Mouse (Mus musculus) granulocyte monocyte progenitor cell, adult 5-6 weeks (primary cell): ENCODE data around the gene Taf3. TPM values are rescaled to one million over a fixed set of nuclear protein-coding genes. Genes with fewer than 3 reads are reported as not detected.

ENCODE experiments used
- ATAC-seq: replicated peaks from 2 replicates; pipeline ENCODE4 v1.8.0; 2016; ENCODE audit warnings: mild to moderate bottlenecking, moderate TSS enrichment, inconsistent platforms; ENCODE audit not compliant: poor library complexity, severe bottlenecking
- total RNA-seq, 2 experiments: library from RNA; stranded (forward) in 1 of 2; stranded (reverse) in 1 of 2; fragments of 200-712, 200-1000 nt in 1 of 2; fragments of >200 nt in 1 of 2; fragmentation: Nextera tagmentation in 1 of 2; gene quantifications; 2 replicates each; pipeline ENCODE4 v1.2.3; 2014 to 2017

Taf3 gene
- total RNA-seq, 2 experiments from 2014 or later, result 9.0 to 17.3 TPM

- ATAC-seq, result no peak
Measured at GRCm38 (mm10) chr2:9962871-9963270, 85.5 kb downstream of the Taf3 start.

GRCm38 (mm10) chr2:9961708-9962107 lies 86.7 kb downstream of the Taf3 start:
- peak; percentile 36; the same call in 1 of the 2 replicates for ATAC-seq

GRCm38 (mm10) chr2:9958011-9958410 lies 90.4 kb downstream of the Taf3 start:
- no peak for ATAC-seq

- ATAC-seq, result no peak
Measured at GRCm38 (mm10) chr2:9956546-9956945, 91.8 kb downstream of the Taf3 start.

- no peak for ATAC-seq
Measured at GRCm38 (mm10) chr2:9955576-9956535, 92.5 kb downstream of the Taf3 start.

- ATAC-seq, result no peak
Measured at GRCm38 (mm10) chr2:9946739-9947138, 101.7 kb downstream of the Taf3 start.

GRCm38 (mm10) chr2:9945611-9946010 lies 102.8 kb downstream of the Taf3 start:
- no peak for ATAC-seq

- ATAC-seq, result no peak
Measured at GRCm38 (mm10) chr2:9943011-9943410, 105.4 kb downstream of the Taf3 start.

- no peak for ATAC-seq
Measured at GRCm38 (mm10) chr2:9939250-9939649, 109.1 kb downstream of the Taf3 start.

GRCm38 (mm10) chr2:9935965-9936364 lies 112.4 kb downstream of the Taf3 start:
- no peak for ATAC-seq

GRCm38 (mm10) chr2:9926905-9927283 lies 121.5 kb downstream of the Taf3 start:
- ATAC-seq, result no peak

- peak; percentile 44 for ATAC-seq
Measured at GRCm38 (mm10) chr2:9926194-9926904, 122.0 kb downstream of the Taf3 start.

- ATAC-seq, result no peak
Measured at GRCm38 (mm10) chr2:9918691-9919471, 129.5 kb downstream of the Taf3 start.

- no peak for ATAC-seq
Measured at GRCm38 (mm10) chr2:9917602-9918001, 130.8 kb downstream of the Taf3 start.

GRCm38 (mm10) chr2:9905995-9906394 lies 142.4 kb downstream of the Taf3 start:
- ATAC-seq, result 0 out of 2 replicates have a peak, but pooled peaks have one; percentile 7

GRCm38 (mm10) chr2:9903854-9904560 lies 144.4 kb downstream of the Taf3 start:
- ATAC-seq, result no peak; the same call in 1 of the 2 replicates

- no peak for ATAC-seq
Measured at GRCm38 (mm10) chr2:9897846-9898245, 150.6 kb downstream of the Taf3 start.

- no peak for ATAC-seq
Measured at GRCm38 (mm10) chr2:9896097-9896770, 152.2 kb downstream of the Taf3 start.
